Mouse (Mus musculus): ENCODE data around the gene Sptbn2. TPM values are rescaled to one million over a fixed set of nuclear protein-coding genes. Genes with fewer than 3 reads are reported as not detected.
"Not testable (repeated sequence)": the region's sequence is repeated elsewhere in the genome, so short reads cannot be mapped to it uniquely, and the experiment has no call there.

Gene Sptbn2
- polyA plus RNA-seq, 1 experiment from 2014 or later, result 2.9 TPM

DNA sequence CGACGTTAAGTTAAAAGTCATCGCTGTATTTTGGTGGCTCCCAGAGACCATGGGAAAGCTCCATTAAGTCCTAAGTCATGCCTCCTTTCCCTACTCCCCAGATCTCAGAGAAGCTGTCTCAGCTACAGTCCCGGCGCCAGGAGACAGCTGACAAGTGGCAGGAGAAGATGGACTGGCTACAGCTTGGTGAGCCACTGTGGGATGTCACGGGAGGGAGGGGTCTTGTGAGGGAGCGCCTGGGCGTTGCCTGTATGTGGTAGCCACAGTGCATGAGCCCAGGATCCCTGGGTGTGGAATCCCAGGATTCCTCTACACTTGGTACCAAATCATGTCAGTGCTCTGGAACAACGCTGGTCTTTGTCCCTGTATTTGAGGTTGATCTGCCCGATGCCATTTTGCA is 37.5 kb downstream of the Sptbn2 start:
- WGBS, result 80% methylated on average over 10 of the region's 10 CpGs
- Histone ChIP-seq H3K36me3 (ENCODE audit: control insufficient read depth, insufficient read depth, low read length) (0 out of 2 replicates have a peak, but pooled peaks cover 3% of the 10 kb centered on the region), H3K9me3 (ENCODE audit: control insufficient read depth, low read length) (no peaks in the 10 kb centered on the region)

DNA sequence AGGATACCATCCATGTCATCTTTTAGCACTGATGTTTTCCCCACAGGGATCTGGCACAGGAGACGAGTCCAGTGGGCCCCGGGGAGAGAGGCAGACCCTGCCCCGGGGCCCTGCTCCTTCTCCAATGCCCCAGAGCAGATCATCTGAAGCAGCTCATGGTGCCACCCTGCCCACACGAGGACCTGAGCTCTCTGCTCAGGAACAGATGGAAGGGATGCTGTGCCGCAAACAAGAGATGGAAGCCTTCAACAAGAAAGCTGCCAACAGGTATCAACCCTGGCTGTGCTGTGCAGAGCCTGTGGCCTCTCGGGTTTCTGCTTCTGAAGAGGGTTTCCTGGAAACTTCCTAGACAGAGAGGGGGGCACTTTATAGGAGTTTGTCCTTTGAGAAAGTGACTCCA is 39.0 kb downstream of the Sptbn2 start:
- Histone ChIP-seq H3K4me1 (ENCODE audit: control insufficient read depth, insufficient read depth, low read length) (no peaks in the 10 kb centered on the region), H3K27ac (ENCODE audit: low read depth, low read length) (no peak overlapping the region), H3K9ac (ENCODE audit: low read depth, low read length) (no peak overlapping the region), H3K9me3 (ENCODE audit: control insufficient read depth, low read length) (no peaks in the 10 kb centered on the region), H3K4me3 (ENCODE audit: low read length) (no peak overlapping the region), H3K4me2 (replicated peaks; ENCODE audit: low read depth, low read length) (no peak overlapping the region), H3K36me3 (ENCODE audit: control insufficient read depth, insufficient read depth, low read length) (no peaks in the 10 kb centered on the region), H3K27me3 (ENCODE audit: control insufficient read depth, insufficient read depth, low read length) (no peaks in the 10 kb centered on the region)
- ATAC-seq (ENCODE audit: low FRiP score, low TSS enrichment), result no peak
- WGBS, result 88% methylated on average over 6 of the region's 6 CpGs

More for the DNA sequence above, 37.5 kb downstream of the Sptbn2 start:
- Histone ChIP-seq H3K27me3 (ENCODE audit: control insufficient read depth, insufficient read depth, low read length) (no peaks in the 10 kb centered on the region), H3K9ac (ENCODE audit: low read depth, low read length) (no peak overlapping the region), H3K4me2 (replicated peaks; ENCODE audit: low read depth, low read length) (no peak overlapping the region), H3K4me1 (ENCODE audit: control insufficient read depth, insufficient read depth, low read length) (0 out of 2 replicates have a peak, but pooled peaks cover 3% of the 10 kb centered on the region), H3K4me3 (ENCODE audit: low read length) (no peak overlapping the region), H3K27ac (ENCODE audit: low read depth, low read length) (no peak overlapping the region)
- no peak for ATAC-seq (ENCODE audit: low FRiP score, low TSS enrichment)

DNA sequence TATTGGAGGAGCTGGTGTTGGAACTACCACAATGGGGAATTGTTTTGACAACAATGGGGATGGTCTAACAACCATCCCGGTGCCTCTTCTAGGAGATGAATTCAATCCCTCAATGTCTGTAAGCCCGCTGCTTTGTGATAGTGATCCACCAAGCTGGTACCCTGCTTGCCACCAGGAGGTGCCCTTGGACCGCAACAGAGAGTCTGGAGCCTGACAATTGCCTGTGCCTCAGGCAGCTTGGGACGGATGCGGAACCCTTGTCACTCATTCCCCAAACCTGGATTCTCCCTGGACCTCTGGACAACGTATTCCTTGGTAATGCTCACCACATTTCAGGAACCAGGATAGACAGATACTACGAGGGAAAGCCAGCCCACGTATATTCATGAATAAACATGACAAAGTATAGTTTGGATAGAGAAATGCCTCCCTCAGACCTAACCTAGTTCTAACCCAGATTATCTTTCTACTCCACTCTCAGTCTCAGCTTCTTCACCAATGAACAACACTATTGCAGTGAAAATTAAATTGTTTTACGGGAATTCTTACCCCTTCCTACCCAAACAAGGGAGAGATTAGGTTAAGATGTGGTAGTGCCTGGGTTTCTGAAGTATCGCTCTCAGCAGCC is 44.7 kb downstream of the Sptbn2 start:
- no peaks in the 10 kb centered on the region for H3K9me3 ChIP-seq (ENCODE audit: control insufficient read depth, low read length)
- WGBS, result 0% methylated on average over 10 of the region's 10 CpGs
- peak; percentile 46 for ATAC-seq (ENCODE audit: low FRiP score, low TSS enrichment)

DNA sequence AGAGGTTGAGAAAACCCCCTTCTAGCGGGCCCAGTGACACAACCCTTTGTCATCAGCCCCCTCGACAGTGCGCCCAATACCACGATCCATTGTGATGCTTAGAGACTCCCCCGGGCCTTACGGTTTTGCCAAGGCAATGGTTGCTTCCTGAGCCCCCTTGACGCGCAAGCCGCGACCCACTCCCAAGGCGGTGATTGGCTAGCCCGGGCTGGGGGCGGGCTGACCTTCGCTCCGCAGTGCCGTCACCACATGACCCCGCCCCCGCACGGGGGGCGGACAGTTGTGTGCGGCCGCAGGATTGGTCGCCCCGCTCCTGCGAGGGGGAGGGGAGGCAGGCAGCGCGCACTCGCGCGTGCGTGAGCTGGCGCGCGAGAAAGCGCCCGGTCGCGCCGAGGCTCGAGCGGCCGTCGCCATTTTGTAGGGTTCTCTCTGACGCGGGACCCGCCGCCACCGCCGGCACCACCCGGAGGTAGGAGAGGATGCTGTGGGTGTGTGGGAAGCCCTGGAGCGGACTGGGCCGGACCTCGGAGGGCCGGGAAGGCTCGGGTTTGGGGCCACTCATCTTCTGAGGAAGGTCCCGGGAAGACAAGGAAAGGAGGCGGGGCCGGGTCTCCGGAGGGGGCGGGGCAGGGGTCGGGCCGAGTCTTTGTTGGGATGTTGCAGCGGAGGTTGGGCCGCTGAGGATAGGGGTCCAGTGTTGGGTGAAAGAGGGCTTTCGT is 45.4 kb downstream of the Sptbn2 start, which contains the start of gene Rbm4b:
Gene Rbm4b (plus strand): TSS at position 305 of the 719 bp plus-strand sequence.
- Histone ChIP-seq H3K36me3 (ENCODE audit: control insufficient read depth, insufficient read depth, low read length) (peaks cover 22% of the 10 kb centered on the region; the same call in 1 of the 2 replicates), H3K4me1 (ENCODE audit: control insufficient read depth, insufficient read depth, low read length) (peaks cover 16% of the 10 kb centered on the region), H3K9ac (ENCODE audit: low read depth, low read length) (peak within 1 kb of the TSS; percentile 79), H3K4me3 (ENCODE audit: low read length) (peak within 1 kb of the TSS; percentile 74), H3K9me3 (ENCODE audit: control insufficient read depth, low read length) (no peaks in the 10 kb centered on the region), H3K4me2 (replicated peaks; ENCODE audit: low read depth, low read length) (peak within 1 kb of the TSS; percentile 60), H3K27ac (ENCODE audit: low read depth, low read length) (peak within 1 kb of the TSS; percentile 92), H3K27me3 (ENCODE audit: control insufficient read depth, insufficient read depth, low read length) (no peaks in the 10 kb centered on the region)
- under 1% methylated on average over 65 of the region's 65 CpGs for WGBS
- ATAC-seq (ENCODE audit: low FRiP score, low TSS enrichment), result peak; percentile 97

More for the DNA sequence above, 44.7 kb downstream of the Sptbn2 start:
- H3K4me1 ChIP-seq (ENCODE audit: control insufficient read depth, insufficient read depth, low read length), result peaks cover 16% of the 10 kb centered on the region
- H3K27me3 ChIP-seq (ENCODE audit: control insufficient read depth, insufficient read depth, low read length), result no peaks in the 10 kb centered on the region
- H3K27ac ChIP-seq (ENCODE audit: low read depth, low read length), result peak overlapping the region; percentile 88
- H3K4me3 ChIP-seq (ENCODE audit: low read length), result peak overlapping the region; percentile 74
- H3K4me2 ChIP-seq (replicated peaks; ENCODE audit: low read depth, low read length), result peak overlapping the region; percentile 60
- H3K9ac ChIP-seq (ENCODE audit: low read depth, low read length), result peak overlapping the region; percentile 79
- H3K36me3 ChIP-seq (ENCODE audit: control insufficient read depth, insufficient read depth, low read length), result peaks cover 18% of the 10 kb centered on the region; the same call in 1 of the 2 replicates

DNA sequence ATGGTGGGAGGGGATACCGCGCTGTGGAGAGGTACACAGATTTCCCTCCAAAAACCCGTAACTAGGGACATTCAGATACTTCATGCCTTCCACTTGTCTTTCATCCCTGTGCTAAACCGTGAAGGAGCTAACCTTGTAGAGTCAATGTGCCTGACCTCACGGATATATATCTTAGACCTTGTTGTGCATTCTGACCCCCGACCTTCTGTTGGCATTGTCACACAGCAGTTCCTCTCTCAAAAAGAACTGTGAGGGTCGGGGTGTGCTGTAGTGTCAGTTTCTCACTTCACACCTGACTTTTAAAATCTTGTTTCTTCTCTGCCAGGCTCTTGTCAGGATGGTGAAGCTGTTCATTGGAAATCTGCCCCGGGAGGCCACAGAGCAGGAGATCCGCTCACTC is 46.0 kb downstream of the Sptbn2 start:
- Histone ChIP-seq H3K36me3 (ENCODE audit: control insufficient read depth, insufficient read depth, low read length) (peaks cover 27% of the 10 kb centered on the region), H3K4me1 (ENCODE audit: control insufficient read depth, insufficient read depth, low read length) (peaks cover 16% of the 10 kb centered on the region), H3K4me3 (ENCODE audit: low read length) (peak overlapping the region; percentile 74), H3K27me3 (ENCODE audit: control insufficient read depth, insufficient read depth, low read length) (no peaks in the 10 kb centered on the region), H3K9ac (ENCODE audit: low read depth, low read length) (peak overlapping the region; percentile 79), H3K9me3 (ENCODE audit: control insufficient read depth, low read length) (no peaks in the 10 kb centered on the region), H3K4me2 (replicated peaks; ENCODE audit: low read depth, low read length) (peak overlapping the region; percentile 60), H3K27ac (ENCODE audit: low read depth, low read length) (peak overlapping the region; percentile 92)
- ATAC-seq (ENCODE audit: low FRiP score, low TSS enrichment), result no peak
- 2% methylated on average over 9 of the region's 9 CpGs for WGBS

DNA sequence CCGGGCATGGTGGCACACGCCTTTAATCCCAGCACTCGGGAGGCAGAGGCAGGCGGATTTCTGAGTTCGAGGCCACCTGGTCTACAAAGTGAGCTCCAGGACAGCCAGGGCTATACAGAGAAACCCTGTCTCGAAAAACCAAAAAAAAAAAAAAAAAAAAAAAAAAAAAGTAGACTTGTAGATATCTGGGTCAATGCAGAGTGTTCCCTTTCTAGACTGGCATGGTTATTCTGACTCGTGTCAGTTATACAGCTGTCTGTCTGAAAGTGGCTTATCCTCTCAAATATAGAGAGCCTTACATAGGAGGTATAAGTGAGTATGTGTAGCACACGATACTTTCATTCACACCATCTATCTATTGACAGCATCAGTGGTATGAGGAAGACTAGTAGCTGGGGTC is 49.6 kb downstream of the Sptbn2 start:
- 90% methylated on average over 8 of the region's 8 CpGs for WGBS
- Histone ChIP-seq H3K36me3 (ENCODE audit: control insufficient read depth, insufficient read depth, low read length) (peaks cover 56% of the 10 kb centered on the region), H3K4me1 (ENCODE audit: control insufficient read depth, insufficient read depth, low read length) (peaks cover 16% of the 10 kb centered on the region)
- not testable (repeated sequence) for ATAC-seq (ENCODE audit: low FRiP score, low TSS enrichment); H3K27me3 ChIP-seq (ENCODE audit: control insufficient read depth, insufficient read depth, low read length); H3K4me3 ChIP-seq (ENCODE audit: low read length); H3K4me2 ChIP-seq (replicated peaks; ENCODE audit: low read depth, low read length); H3K9ac ChIP-seq (ENCODE audit: low read depth, low read length); H3K27ac ChIP-seq (ENCODE audit: low read depth, low read length); H3K9me3 ChIP-seq (ENCODE audit: control insufficient read depth, low read length)

DNA sequence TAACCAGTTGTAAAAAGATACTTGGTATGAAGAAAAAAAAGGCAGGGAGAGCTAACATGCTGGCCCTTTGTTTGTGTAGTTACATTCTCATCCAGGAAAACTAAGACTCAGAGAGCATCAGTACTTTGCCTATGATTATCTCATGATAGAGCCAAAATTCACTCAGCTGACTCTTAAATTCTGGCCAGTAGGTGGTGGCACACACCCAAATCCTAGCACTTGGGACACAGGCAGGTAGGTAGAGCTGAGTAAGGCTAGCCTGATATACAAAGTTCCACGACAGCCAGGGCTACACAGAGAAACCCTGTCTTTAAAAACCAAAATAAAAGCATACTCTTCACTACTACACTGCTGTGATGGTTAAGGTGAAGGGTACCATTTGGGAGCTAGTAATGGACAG is 51.9 kb downstream of the Sptbn2 start:
- H3K9me3 ChIP-seq (ENCODE audit: control insufficient read depth, low read length), result no peaks in the 10 kb centered on the region
- H3K4me1 ChIP-seq (ENCODE audit: control insufficient read depth, insufficient read depth, low read length), result peaks cover 11% of the 10 kb centered on the region
- no peaks in the 10 kb centered on the region for H3K27me3 ChIP-seq (ENCODE audit: control insufficient read depth, insufficient read depth, low read length)
- H3K9ac ChIP-seq (ENCODE audit: low read depth, low read length), result no peak overlapping the region
- no peak overlapping the region for H3K4me3 ChIP-seq (ENCODE audit: low read length)
- no peak overlapping the region for H3K27ac ChIP-seq (ENCODE audit: low read depth, low read length)
- no peak overlapping the region for H3K4me2 ChIP-seq (replicated peaks; ENCODE audit: low read depth, low read length)
- 65% methylated on average over 1 of the region's 1 CpGs for WGBS
- no peak for ATAC-seq (ENCODE audit: low FRiP score, low TSS enrichment)
- H3K36me3 ChIP-seq (ENCODE audit: control insufficient read depth, insufficient read depth, low read length), result peaks cover 67% of the 10 kb centered on the region

DNA sequence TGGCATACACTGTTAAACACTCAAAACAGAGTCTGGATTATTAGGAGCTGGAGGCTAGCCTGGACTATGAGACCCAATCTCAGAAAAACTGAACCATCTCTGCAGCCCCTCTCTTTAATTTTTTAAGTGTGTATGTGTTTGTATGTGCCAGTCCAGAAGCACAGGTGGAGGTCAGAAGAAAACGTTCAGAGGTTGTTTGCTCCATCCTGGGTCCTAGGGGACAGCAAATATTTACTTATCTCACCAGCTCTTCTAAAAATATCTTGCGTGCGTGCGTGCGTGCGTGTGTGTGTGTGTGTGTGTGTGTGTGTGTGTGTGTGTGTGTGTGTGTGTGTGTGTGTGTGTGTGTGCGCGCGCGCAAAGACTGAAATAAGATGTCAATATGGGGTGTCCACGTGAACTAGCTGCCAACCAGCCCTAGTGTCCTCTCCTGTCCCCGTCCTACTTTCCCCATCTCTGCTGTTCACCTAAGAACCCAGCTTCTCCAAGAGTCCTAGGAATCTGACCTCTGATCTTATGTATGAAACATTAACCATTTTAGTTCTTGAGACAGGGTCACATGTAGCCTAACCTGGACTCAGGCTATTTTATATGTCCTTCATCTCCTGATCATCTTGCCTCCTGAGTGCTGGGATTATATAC is 56.7 kb downstream of the Sptbn2 start:
- no peak for ATAC-seq (ENCODE audit: low FRiP score, low TSS enrichment)
- Histone ChIP-seq H3K4me3 (ENCODE audit: low read length) (no peak overlapping the region), H3K4me2 (replicated peaks; ENCODE audit: low read depth, low read length) (no peak overlapping the region), H3K9me3 (ENCODE audit: control insufficient read depth, low read length) (no peaks in the 10 kb centered on the region), H3K36me3 (ENCODE audit: control insufficient read depth, insufficient read depth, low read length) (peaks cover 82% of the 10 kb centered on the region), H3K4me1 (ENCODE audit: control insufficient read depth, insufficient read depth, low read length) (no peaks in the 10 kb centered on the region), H3K27me3 (ENCODE audit: control insufficient read depth, insufficient read depth, low read length) (no peaks in the 10 kb centered on the region), H3K9ac (ENCODE audit: low read depth, low read length) (no peak overlapping the region), H3K27ac (ENCODE audit: low read depth, low read length) (no peak overlapping the region)
- 86% methylated on average over 12 of the region's 12 CpGs for WGBS

DNA sequence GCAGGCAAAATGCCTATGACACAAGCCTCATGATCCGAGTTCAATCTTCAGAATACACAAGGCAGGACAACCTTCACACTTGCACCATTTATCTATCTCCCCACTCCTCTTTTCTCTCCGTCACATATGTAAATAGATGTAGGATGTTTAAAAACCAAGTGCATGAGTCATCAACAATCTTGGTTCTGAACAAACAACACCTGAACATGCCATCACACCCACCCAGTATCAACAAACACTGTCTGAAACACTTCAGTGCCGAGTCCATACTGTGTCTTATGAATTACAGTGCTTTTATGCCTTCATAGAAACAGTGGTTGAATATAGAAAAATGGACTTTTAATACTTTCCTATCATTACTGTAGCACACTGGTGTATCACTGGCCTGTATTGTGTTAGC is 61.8 kb downstream of the Sptbn2 start:
- H3K27ac ChIP-seq (ENCODE audit: low read depth, low read length), result no peak overlapping the region
- H3K4me3 ChIP-seq (ENCODE audit: low read length), result no peak overlapping the region
- no peaks in the 10 kb centered on the region for H3K9me3 ChIP-seq (ENCODE audit: control insufficient read depth, low read length)
- 92% methylated on average over 3 of the region's 3 CpGs for WGBS
- no peak for ATAC-seq (ENCODE audit: low FRiP score, low TSS enrichment)
- no peaks in the 10 kb centered on the region for H3K4me1 ChIP-seq (ENCODE audit: control insufficient read depth, insufficient read depth, low read length)
- H3K4me2 ChIP-seq (replicated peaks; ENCODE audit: low read depth, low read length), result no peak overlapping the region
- peaks cover 88% of the 10 kb centered on the region for H3K36me3 ChIP-seq (ENCODE audit: control insufficient read depth, insufficient read depth, low read length)
- no peak overlapping the region for H3K9ac ChIP-seq (ENCODE audit: low read depth, low read length)
- H3K27me3 ChIP-seq (ENCODE audit: control insufficient read depth, insufficient read depth, low read length), result no peaks in the 10 kb centered on the region
